Mouse (Mus musculus) midbrain, embryonic 11.5 days (tissue): ENCODE results near the gene Myh9. TPM values are rescaled to one million over a fixed set of nuclear protein-coding genes. Genes with fewer than 3 reads are reported as not detected.
"Not testable (repeated sequence)": the region's sequence is repeated elsewhere in the genome, so short reads cannot be mapped to it uniquely, and the experiment has no call there.

Source experiments
- ATAC-seq: fragments of 200-750 bp; cut with Nextera tagmentation; 2 replicates; pipeline ENCODE4 v1.8.0; 2017; ENCODE audit warnings: moderate TSS enrichment, moderate library complexity; ENCODE audit not compliant: low FRiP score
- DNase-seq: peaks from one replicate; pipeline ENCODE4 v3.0.0; 2015; ENCODE audit warnings: low spot score; ENCODE audit errors: missing footprints
- H3K27ac ChIP-seq: fragments of 300-500 bp; sonication (generic); 2 replicates; pipeline ENCODE4 v1.5.1; 2014; ENCODE audit warnings: low read depth, low read length
- H3K27me3 ChIP-seq: fragments of 300-500 bp; sonication (generic); 2 replicates; pipeline ENCODE4 v1.6.1; 2014; ENCODE audit warnings: mild to moderate bottlenecking, low read length, moderate library complexity, mixed read lengths; ENCODE audit not compliant: control insufficient read depth, insufficient read depth
- H3K36me3 ChIP-seq: fragments of 300-500 bp; sonication (generic); 2 replicates; pipeline ENCODE4 v1.6.1; 2014; ENCODE audit warnings: mild to moderate bottlenecking, low read length, moderate library complexity, mixed read lengths; ENCODE audit not compliant: control insufficient read depth, insufficient read depth
- H3K4me1 ChIP-seq: fragments of 300-500 bp; sonication (generic); 2 replicates; pipeline ENCODE4 v1.6.1; 2014; ENCODE audit warnings: low read length; ENCODE audit not compliant: control insufficient read depth, insufficient read depth
- H3K4me2 ChIP-seq: fragments of 300-500 bp; sonication (generic); 2 replicates; pipeline ENCODE4 v1.6.1; 2014; ENCODE audit warnings: mild to moderate bottlenecking, moderate library complexity
- H3K4me3 ChIP-seq: fragments of 300-500 bp; sonication (generic); 2 replicates; pipeline ENCODE4 v1.5.1; 2014; ENCODE audit warnings: low read depth, low read length
- H3K9ac ChIP-seq: fragments of 300-500 bp; sonication (generic); 2 replicates; pipeline ENCODE4 v1.6.1; 2014; ENCODE audit warnings: low read length
- H3K9me3 ChIP-seq: fragments of 300-500 bp; sonication (generic); 2 replicates; pipeline ENCODE4 v1.6.1; 2016; ENCODE audit warnings: low read length; ENCODE audit not compliant: control insufficient read depth
- WGBS: fragments of 180-500 bp; shearing (Covaris S2); extraction: QIAGEN DNeasy Blood & Tissue Kit; methylation state at CpG from one replicate; pipeline ENCODE4 v1.1.7; 2014; 5-methylcytosine and 5-hydroxymethylcytosine counted together
- polyA plus RNA-seq: library from polyadenylated mRNA; unstranded; fragments of >200 nt; fragmentation: Nextera tagmentation; extraction: Ambion mirVana; gene quantifications from 2 replicates; pipeline ENCODE4 v1.2.1, GENCODE M21; 2014

Gene Myh9
- polyA plus RNA-seq, 1 experiment from 2014 or later = 19.6 TPM

DNA sequence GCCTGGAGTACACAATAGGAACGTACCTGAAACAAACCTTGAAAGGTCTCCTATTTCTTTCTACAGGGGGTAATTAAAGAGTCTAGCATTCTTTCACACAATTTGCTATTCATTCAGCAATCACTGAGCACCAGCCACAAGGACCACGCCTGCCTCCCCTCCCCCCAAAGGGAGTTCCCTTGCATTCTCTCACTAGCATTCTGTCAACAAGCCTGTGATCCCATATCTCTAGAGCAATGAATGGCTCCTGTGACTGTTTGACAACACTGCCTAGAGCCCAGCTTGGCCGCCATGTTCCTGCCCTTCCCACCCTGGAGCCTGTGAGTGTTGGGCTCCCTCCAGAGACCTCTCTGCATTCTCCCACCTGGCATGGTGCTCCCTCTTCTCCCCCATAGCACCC, 5.9 kb upstream of the Myh9 start:
- H3K4me3 ChIP-seq = no peak overlapping the region
- H3K27me3 ChIP-seq = no peaks in the 10 kb centered on the region
- no peaks in the 10 kb centered on the region for H3K36me3 ChIP-seq
- DNase-seq (no peak), ATAC-seq (no peak)
- no peak overlapping the region for H3K4me2 ChIP-seq
- H3K9me3 ChIP-seq = no peaks in the 10 kb centered on the region
- WGBS = 71% methylated on average over 3 of the region's 3 CpGs
- H3K9ac ChIP-seq = no peak overlapping the region
- H3K4me1 ChIP-seq = no peaks in the 10 kb centered on the region
- H3K27ac ChIP-seq = no peak overlapping the region

DNA sequence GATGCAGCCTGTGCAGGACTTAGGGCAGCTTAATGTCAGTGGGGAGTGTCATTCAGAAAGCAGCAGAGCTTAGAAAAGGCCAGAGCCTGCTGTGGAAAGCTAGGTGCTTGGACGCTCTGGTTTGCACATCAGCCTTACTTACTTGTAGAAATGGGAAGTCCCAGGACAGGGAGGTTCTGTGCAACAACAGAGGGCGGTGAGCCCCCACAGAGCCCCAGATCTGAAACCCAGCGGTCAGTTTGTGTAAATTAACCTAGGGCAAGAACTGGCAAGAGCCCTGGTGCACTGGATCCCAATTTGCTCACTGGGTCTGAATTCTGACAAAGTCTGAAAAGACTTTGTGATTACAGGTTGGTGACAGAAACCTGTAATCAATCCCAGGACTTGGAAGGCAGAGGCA, 5.1 kb upstream of the Myh9 start:
- Histone ChIP-seq H3K4me3 (no peak overlapping the region), H3K4me2 (no peak overlapping the region), H3K4me1 (no peaks in the 10 kb centered on the region), H3K36me3 (no peaks in the 10 kb centered on the region), H3K27me3 (no peaks in the 10 kb centered on the region), H3K9ac (no peak overlapping the region), H3K27ac (no peak overlapping the region), H3K9me3 (no peaks in the 10 kb centered on the region)
- DNase-seq = no peak
- 68% methylated on average over 3 of the region's 3 CpGs for WGBS
- no peak for ATAC-seq

DNA sequence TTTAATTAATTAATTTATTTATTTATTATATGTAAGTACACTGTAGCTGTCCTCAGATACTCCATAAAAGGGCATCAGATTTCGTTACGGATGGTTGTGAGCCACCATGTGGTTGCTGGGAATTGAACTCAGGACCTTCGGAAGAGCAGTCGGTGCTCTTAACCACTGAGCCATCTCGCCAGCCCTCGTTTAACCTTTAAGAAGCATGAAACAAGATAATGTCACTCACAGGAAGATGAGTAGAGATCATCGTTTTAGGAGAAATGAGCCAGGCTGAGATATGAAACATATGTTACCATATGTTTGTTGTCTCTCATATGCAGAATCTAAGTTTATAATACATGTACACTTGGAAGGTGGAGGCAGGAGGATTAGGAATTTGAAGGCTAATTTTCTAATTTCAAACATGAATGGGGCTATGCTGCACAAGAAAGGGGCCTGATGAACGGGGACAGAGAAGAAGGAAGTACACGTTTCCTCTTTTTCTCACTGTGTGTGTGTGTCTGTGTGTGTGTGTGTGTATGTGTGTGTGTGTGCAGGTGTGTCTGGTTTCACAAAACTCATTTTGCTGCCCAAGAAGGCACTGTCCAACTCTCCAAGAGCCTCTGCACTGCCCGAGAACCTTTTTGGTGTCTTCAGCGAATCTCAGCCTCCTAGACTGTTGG, 4.1 kb upstream of the Myh9 start:
- H3K27ac ChIP-seq, H3K4me3 ChIP-seq, H3K9ac ChIP-seq, H3K4me2 ChIP-seq, H3K36me3 ChIP-seq, H3K4me1 ChIP-seq, ATAC-seq, H3K27me3 ChIP-seq, DNase-seq, H3K9me3 ChIP-seq: not testable (repeated sequence)
- WGBS = 84% methylated on average over 11 of the region's 11 CpGs

DNA sequence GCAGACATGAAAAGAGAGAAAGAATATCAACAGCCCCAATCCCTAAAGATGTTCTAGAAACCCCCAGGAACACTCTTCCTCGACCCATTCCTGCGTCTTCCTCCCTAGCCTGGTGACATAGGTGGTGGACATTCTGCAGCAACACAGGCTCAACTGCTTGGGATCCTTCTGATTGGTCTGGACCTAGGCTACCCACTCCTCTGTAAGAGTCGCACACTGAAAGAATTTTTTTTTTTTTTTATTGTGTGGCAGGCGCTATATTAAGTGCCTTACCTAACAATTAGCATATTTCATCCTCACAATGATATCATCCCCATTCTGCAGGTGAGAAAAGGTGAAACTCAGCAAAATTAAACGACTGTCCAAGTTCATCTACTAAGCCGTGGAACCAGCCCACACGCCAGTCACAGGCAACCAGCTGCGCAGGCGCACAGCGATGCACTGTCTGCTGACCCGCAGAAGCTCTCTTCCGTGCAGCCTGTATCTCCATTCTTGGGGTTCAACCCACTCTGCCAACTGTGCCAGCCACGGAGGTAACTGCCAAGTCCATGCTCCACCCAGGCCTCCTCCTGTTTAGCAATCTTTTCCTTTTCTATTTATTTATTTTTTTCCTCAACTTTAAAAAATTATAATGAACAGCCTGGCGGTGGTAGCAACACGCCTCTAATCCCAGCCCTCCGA, 3.1 kb upstream of the Myh9 start:
- Histone ChIP-seq H3K9me3 (no peaks in the 10 kb centered on the region), H3K27me3 (no peaks in the 10 kb centered on the region), H3K9ac (no peak overlapping the region), H3K36me3 (no peaks in the 10 kb centered on the region), H3K27ac (no peak overlapping the region), H3K4me3 (no peak overlapping the region), H3K4me1 (peaks cover 6% of the 10 kb centered on the region), H3K4me2 (no peak overlapping the region)
- WGBS = 91% methylated on average over 16 of the region's 16 CpGs
- DNase-seq (no peak), ATAC-seq (no peak)

DNA sequence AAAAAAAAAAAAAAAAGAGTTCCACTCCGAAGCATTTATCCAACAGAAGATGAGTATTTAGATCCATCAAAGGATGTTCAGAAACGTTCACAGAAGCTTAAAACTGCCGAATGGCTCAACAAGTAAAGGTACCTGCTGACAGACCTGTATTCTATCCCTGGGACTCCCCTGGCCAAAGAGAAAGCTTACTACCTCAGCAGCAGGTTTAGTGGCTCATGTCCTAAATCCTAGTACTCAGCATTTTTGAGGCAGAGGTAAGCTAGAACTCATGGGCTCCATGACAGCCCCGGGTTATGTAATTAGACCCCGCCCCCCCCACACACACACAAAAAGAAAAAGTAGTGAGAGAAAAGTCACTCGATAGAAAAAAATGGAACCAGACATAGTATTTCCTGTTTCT, 2.1 kb upstream of the Myh9 start:
- DNase-seq (no peak), ATAC-seq (no peak)
- WGBS = 84% methylated on average over 6 of the region's 6 CpGs

DNA sequence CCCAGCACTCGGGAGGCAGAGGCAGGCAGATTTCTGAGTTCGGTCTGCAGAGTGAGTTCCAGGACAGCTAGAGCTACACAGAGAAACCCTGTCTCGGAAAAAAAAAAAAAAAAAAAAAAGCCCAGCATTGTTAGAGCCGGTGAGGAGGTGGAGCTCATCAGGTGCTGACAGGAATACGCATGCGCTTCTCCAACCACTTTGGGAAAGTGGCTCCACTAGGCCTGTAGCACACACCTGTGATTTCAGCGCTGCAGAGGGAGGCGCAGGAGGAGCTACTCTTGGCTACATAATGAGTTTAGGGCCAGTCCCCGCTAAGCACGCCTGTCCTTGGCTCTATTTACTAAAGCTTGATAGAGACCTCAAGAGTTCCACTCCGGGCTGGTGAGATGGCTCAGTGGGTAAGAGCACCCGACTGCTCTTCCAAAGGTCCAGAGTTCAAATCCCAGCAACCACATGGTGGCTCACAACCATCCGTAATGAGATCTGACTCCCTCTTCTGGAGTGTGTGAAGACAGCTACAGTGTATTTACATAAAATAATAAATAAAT, 1.6 kb upstream of the Myh9 start:
- H3K9ac ChIP-seq, DNase-seq, H3K27ac ChIP-seq, ATAC-seq, H3K27me3 ChIP-seq, H3K9me3 ChIP-seq, H3K36me3 ChIP-seq, H3K4me2 ChIP-seq, H3K4me3 ChIP-seq: not testable (repeated sequence)
- H3K4me1 ChIP-seq = peaks cover 20% of the 10 kb centered on the region
- 67% methylated on average over 12 of the region's 13 CpGs for WGBS

More for the DNA sequence above, 2.1 kb upstream of the Myh9 start:
- H3K27ac ChIP-seq = no peak overlapping the region
- no peaks in the 10 kb centered on the region for H3K36me3 ChIP-seq
- H3K27me3 ChIP-seq = peaks cover 2% of the 10 kb centered on the region; the same call in 1 of the 2 replicates
- H3K4me2 ChIP-seq = no peak overlapping the region
- H3K9me3 ChIP-seq = no peaks in the 10 kb centered on the region
- peaks cover 15% of the 10 kb centered on the region for H3K4me1 ChIP-seq
- H3K9ac ChIP-seq = no peak overlapping the region
- no peak overlapping the region for H3K4me3 ChIP-seq

DNA sequence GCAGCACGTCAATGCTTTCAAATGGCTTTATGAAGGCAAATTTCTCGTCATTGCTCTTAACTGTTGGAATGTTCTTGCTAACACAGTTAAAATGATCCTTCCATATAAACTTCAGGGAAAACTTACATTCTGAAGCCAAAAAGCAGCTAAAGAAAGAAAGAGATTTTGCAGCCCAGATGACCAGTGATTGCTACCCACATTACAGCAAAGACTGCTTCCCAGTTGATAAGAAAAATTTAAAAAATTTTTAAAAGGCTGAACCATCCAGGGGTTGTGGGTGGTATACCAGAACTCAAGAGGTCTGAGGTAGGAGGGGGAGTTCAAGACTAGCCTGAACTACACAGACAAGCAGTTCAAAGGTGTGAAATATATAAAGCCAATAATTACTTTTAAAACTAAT, 1.1 kb upstream of the Myh9 start:
- peaks cover 25% of the 10 kb centered on the region for H3K4me1 ChIP-seq
- H3K9me3 ChIP-seq = no peaks in the 10 kb centered on the region
- peaks cover 2% of the 10 kb centered on the region; the same call in 1 of the 2 replicates for H3K27me3 ChIP-seq
- WGBS = 37% methylated on average over 2 of the region's 2 CpGs
- no peak overlapping the region for H3K4me3 ChIP-seq
- peak overlapping the region; percentile 91; the same call in 1 of the 2 replicates for H3K4me2 ChIP-seq
- DNase-seq (no peak), ATAC-seq (no peak)
- H3K36me3 ChIP-seq = no peaks in the 10 kb centered on the region
- no peak overlapping the region for H3K27ac ChIP-seq
- H3K9ac ChIP-seq = no peak overlapping the region

DNA sequence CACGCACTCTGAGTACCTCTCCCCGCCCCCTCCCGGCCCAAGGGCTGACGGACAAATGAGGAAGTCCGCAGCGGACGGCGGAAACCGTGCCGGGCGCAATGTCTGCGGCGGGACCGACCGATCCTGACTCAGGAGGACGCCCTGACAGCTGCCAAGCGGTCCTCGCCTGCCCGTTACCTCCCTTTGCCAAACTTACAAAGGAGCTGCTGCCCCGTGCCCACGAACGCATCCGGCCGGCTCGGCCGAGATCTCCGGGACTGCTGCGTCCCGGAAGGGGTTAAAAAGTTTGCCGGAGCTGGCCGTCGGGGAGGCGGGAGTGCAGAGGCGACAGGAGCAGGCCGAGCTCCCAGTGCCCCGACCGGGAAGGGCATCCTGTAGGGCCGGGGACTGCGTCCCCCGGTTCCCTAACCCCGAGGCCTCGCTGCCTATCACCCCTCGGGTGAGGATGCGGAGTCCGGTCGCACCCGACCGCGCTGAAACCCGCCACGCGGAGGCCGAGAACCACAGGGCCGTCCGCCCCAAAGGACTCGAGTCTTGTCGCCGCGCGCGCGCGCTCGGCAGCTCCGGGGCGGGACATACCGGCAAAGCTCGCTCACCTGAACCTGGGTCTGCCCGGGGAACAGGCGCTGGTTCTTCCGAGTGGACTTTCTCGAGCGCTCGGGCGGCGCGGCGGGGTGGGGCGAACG, 471 bp downstream of the Myh9 start:
- Histone ChIP-seq H3K4me2 (peak overlapping the region; percentile 91), H3K36me3 (no peaks in the 10 kb centered on the region), H3K4me3 (peak overlapping the region; percentile 82), H3K4me1 (peaks cover 28% of the 10 kb centered on the region), H3K27me3 (peaks cover 2% of the 10 kb centered on the region; the same call in 1 of the 2 replicates), H3K27ac (peak overlapping the region; percentile 35), H3K9me3 (no peaks in the 10 kb centered on the region), H3K9ac (peak overlapping the region; percentile 80)
- peak; percentile 97 for DNase-seq
- ATAC-seq = peak; percentile 33
- under 1% methylated on average over 77 of the region's 80 CpGs for WGBS
